Mouse (Mus musculus) megakaryocyte-erythroid progenitor cell, adult 5 weeks (primary cell): ENCODE measurements around the gene Tmem184c. TPM values are rescaled to one million over a fixed set of nuclear protein-coding genes. Genes with fewer than 3 reads are reported as not detected.

ENCODE experiments used
- polyA plus RNA-seq: library from polyadenylated mRNA; stranded (reverse); fragments of >175 nt; gene quantifications from 2 replicates; pipeline ENCODE4 v1.2.3, GENCODE M21; 2012

The Tmem184c gene
- 4.1 and 4.8 TPM in 2 replicates for polyA plus RNA-seq

GRCm38 (mm10) chr8:77610374-77610969 is at the start of gene Tmem184c:
TSS of gene Tmem184c (minus strand) at chr8:77610698.

GRCm38 (mm10) chr8:77549121-77549706 is 61.3 kb downstream of the Tmem184c start, which contains the start of gene Prmt9:
TSS of gene Prmt9 (plus strand) at chr8:77549397.

Other genes with a start within 250 kb of the Tmem184c start
- gene Arhgap10, start 92.7 kb downstream of the Tmem184c start, polyA plus RNA-seq = 14.5 and 16.8 TPM in 2 replicates
- gene Prmt9, start 61.3 kb downstream of the Tmem184c start, polyA plus RNA-seq = 4.1 and 5.2 TPM in 2 replicates
- 0.02 and 0.06 TPM in 2 replicates for gene Ednra, start 113.8 kb upstream of the Tmem184c start, polyA plus RNA-seq